Mouse (Mus musculus): ENCODE data around the gene Twnk.

Twnk gene

DNA sequence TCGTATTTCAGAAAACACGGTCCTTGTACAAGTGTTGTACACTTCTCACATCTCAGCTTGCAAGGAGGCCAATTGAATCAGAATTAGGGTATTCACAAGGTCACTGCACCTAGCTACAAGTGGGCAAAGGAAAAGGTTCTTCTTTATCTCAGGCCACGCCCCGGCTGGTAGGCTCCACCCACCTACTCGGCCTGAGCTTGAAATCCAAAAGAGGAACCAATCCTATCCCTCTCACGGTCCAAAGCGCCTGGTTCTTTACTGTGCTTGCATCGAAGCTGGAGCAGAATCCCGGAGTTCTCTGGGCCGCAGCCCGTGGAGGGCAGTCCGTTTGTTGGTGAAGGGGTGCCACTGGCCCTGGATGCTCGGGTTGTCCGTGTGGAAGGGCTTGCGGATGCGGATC lies at the start of gene Twnk:
TSS of gene Twnk (plus strand) at position 220 of the 400 bp plus-strand sequence.
- peak; percentile 71 to 85 for DNase-seq (ENCODE audit: inconsistent age in 2 of 2, low spot score in 1 of 2)

DNA sequence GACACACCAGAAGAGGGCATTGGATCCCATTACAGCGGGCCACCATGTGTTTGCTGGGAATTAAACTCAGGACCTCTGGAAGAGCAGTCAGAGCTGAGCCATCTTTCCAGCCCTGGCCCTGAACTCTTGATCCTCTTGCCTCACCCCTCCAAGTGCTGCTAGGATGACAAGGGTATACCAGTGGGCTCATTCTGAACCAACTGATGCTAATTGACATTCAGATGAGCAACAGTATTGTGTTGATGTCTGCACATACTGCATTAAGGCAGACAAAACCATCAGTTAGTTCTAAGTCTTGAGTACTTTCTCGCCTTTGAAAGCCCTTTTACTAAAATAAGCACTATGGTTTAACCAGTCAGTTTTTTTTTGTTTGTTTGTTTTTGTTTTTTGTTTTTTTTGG lies 45.8 kb upstream of the Twnk start:
- DNase-seq (ENCODE audit: inconsistent age in 2 of 2, low spot score in 1 of 2): no peak

DNA sequence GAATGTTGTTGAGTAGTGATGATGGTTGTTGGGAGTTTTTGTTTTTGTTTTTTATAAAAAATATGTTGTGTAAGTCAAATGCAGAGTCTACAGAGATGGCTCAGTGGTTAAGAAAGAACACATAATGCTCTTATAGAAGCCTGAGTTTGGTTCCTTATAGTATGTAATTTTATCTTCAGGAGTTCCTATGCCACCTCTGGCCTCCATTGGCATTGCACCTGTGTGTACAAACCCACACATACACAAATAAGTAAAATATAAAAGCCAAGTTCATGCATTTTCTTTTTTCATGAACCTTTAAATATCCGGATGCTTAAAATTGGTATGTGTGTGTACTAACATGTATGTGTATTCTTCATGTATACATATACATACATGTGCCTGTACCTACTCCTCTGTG lies 39.5 kb upstream of the Twnk start:
- DNase-seq (ENCODE audit: inconsistent age in 2 of 2, low spot score in 1 of 2): no peak

DNA sequence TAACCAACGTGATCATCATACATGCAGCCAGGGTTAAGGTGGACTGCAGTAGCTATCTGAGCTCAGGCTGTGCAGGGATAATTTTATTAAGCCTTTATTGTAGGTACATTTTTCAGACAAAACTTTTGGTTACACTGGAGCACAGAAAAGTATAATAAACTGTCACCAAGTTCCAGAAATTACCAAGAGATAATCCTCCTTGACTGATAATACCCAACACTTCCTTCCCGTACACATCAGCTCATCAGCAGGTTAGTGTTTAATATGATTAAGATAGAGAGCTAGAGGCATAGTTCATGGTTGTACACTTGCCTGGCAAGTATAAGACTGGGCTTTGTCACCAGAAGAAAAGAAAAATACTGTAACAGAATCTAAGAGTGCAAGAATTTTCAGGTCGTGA lies 37.1 kb upstream of the Twnk start:
- no peak for DNase-seq (ENCODE audit: inconsistent age in 2 of 2, low spot score in 1 of 2)

GRCm38 (mm10) chr19:44976636-44977035 lies 28.8 kb upstream of the Twnk start:
- DNase-seq (ENCODE audit: inconsistent age in 2 of 2, low spot score in 1 of 2): no peak

- no peak for DNase-seq (ENCODE audit: inconsistent age in 2 of 2, low spot score in 1 of 2)
Measured at GRCm38 (mm10) chr19:44977148-44977547, 28.3 kb upstream of the Twnk start.

DNA sequence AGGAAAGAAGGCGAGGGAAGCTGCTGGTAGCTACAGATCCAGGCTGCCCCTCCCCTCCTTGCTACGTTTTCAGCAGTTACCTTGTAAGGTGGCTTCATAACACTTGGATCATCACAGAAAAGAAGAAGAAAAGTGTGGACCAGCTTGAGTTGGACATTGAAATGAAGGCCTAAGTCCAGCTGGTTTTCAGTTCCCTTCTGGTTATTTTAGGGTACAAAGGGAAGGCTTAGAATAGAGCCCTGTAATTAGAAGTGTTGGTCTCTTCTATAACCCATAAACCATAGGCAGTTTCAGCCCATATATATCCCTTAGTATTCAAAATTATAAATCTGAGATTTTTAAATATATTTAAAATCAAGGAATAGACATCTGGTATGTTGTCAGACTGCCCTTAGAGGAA lies 24.7 kb upstream of the Twnk start:
- no peak for DNase-seq (ENCODE audit: inconsistent age in 2 of 2, low spot score in 1 of 2)

DNA sequence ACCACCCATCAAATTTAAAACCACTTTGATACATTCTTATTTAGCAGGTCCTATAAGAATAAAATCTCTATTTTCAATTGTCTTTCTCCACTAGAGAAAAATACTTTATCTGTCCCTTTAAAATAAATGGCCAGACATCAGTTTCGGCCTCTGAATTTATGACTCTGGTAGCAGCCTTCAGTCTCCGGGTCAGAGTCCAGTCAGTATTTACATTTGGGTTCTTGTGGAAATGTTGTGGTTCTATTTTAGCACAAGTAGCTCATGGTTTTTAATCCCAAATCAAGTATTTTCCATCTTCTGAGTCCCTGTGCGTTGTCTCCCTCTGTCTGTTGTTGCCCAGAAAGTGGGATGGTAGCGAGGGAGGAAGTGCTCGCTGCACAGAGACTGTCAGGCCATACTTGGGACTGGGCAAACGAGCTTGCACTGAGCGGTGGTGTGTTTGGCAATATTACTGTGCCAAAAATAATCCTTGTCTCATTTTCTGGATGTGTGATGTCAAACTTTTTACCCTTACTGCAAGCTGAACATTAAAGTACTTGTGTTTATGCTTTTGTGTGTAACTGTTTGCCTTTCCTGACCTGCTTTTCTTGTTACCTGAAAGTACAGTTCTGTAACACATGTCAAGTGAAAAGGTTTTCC lies 22.9 kb upstream of the Twnk start:
- no peak for DNase-seq (ENCODE audit: inconsistent age in 2 of 2, low spot score in 1 of 2)

- DNase-seq (ENCODE audit: inconsistent age in 2 of 2, low spot score in 1 of 2): no peak
Measured at GRCm38 (mm10) chr19:44983366-44983765, 22.1 kb upstream of the Twnk start.

DNA sequence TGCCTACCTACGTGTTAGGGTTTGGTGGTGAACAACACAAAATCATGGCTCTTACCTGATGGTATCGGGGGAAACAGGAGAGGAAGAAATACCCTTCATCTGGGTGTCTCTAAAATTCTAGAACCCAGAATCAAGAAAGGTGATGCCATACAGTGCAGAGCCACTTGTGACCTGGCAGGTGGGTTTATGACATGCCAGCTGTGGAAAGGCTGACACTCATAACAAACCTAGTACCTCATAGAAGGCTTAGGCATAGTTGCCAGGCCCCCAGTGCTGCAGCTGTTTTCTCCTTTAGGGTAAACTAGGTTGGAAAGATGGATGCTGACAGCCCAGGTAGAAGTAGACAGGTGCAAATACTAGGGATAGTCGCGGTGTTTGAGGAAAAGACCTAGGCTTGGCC lies 21.0 kb upstream of the Twnk start:
- DNase-seq (ENCODE audit: inconsistent age in 2 of 2, low spot score in 1 of 2): no peak

- DNase-seq (ENCODE audit: inconsistent age in 2 of 2, low spot score in 1 of 2): no peak
Measured at GRCm38 (mm10) chr19:44985159-44985988, 20.1 kb upstream of the Twnk start.

- no peak for DNase-seq (ENCODE audit: inconsistent age in 2 of 2, low spot score in 1 of 2)
Measured at GRCm38 (mm10) chr19:44987004-44987403, 18.5 kb upstream of the Twnk start.

GRCm38 (mm10) chr19:44987851-44988250 lies 17.6 kb upstream of the Twnk start:
- DNase-seq (ENCODE audit: inconsistent age in 2 of 2, low spot score in 1 of 2): no peak

- DNase-seq (ENCODE audit: inconsistent age in 2 of 2, low spot score in 1 of 2): no peak
Measured at GRCm38 (mm10) chr19:44988321-44988720, 17.1 kb upstream of the Twnk start.

GRCm38 (mm10) chr19:44988831-44989566 lies 16.5 kb upstream of the Twnk start, which contains the start of gene Sema4g:
Gene Sema4g (plus strand): TSS chr19:44989101.
- peak in 1 of 2 experiments; percentile 62 for DNase-seq (ENCODE audit: inconsistent age in 2 of 2, low spot score in 1 of 2)

- DNase-seq (ENCODE audit: inconsistent age in 2 of 2, low spot score in 1 of 2): peak in 1 of 2 experiments; percentile 63
Measured at GRCm38 (mm10) chr19:44989567-44990495, 15.6 kb upstream of the Twnk start.

- no peak for DNase-seq (ENCODE audit: inconsistent age in 2 of 2, low spot score in 1 of 2)
Measured at GRCm38 (mm10) chr19:44991031-44991430, 14.4 kb upstream of the Twnk start.

GRCm38 (mm10) chr19:44992246-44992645 lies 13.2 kb upstream of the Twnk start:
- no peak for DNase-seq (ENCODE audit: inconsistent age in 2 of 2, low spot score in 1 of 2)

DNA sequence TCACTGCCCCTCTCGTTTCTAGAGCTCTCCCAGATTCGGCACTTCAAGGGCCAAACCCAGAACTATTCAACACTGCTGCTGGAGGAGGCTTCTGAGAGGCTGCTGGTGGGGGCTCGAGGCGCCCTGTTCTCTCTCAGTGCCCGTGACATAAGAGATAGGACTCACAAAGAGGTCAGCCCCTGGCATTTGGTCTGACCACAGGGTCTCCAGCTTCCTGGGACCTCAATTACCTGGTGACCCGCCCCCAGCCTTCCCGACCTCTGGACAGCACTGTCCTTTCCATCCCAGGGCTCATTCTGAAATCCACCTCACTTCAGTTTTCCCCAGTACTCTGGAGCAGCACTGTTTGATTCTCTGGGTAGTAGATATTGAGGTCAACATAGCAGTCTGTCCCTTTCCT lies 12.8 kb upstream of the Twnk start:
- no peak for DNase-seq (ENCODE audit: inconsistent age in 2 of 2, low spot score in 1 of 2)

GRCm38 (mm10) chr19:44997786-44998185 lies 7.7 kb upstream of the Twnk start:
- DNase-seq (ENCODE audit: inconsistent age in 2 of 2, low spot score in 1 of 2): no peak

DNA sequence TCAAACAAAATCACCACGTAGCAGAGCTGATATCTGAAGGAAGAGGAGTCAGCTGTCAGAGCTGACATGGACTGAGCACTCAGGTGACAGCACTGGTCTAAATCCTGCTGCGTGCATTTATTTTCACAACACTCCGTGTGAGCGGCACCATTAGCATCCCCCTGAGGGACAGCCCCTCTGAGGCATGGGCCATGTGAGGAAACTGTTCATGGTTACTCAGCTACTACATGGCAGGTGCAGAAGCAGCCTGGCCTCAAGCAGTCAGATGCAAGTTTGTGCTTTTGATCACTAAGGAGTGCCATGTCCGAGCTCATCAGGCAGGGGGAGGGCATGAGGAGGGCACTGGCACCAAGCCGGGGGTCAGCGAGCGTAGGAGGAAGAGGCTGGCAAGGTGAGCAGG lies 5.8 kb upstream of the Twnk start:
- peak in 1 of 2 experiments; percentile 18 for DNase-seq (ENCODE audit: inconsistent age in 2 of 2, low spot score in 1 of 2)
